Mouse (Mus musculus): Measurements from ENCODE around the gene Rnf17. TPM values are rescaled to one million over a fixed set of nuclear protein-coding genes. Genes with fewer than 3 reads are reported as not detected.

The Rnf17 gene
- total and polyA plus RNA-seq, 3 experiments: not detected

DNA sequence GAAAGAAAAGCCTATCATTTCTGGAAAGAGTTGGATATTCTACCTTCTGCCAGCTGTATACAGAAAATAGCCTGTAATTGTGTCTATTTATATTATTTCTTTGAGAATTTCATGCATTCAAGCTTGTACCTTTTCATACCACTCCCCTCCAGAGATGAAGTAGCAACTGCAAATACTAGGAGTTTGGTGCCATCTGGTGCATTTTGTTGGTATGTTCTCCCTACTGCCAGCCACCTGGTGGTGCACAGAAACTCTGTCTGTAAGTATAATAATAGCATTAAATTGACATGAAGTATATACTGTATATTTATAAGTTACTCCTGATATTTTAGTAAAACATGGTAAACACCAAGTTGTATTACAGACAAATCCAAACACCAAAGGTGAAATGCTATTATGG lies 4.4 kb upstream of the Rnf17 start:
- H3K9me3 ChIP-seq (replicated peaks; ENCODE audit: low read length): no peaks in the 10 kb centered on the region
- DNase-seq (ENCODE audit: extremely low read depth): peak; percentile 35
- in situ Hi-C loops (cut with MboI; ENCODE audit: low pct_ligation_motif_present, low pct_unique_long_range_greater_than_20kb, low sequenced_read_pairs): loop anchor here (25.0 kb wide), 1 partner anchor 389 kb away; the partner anchor contains the start of gene Pspc1

DNA sequence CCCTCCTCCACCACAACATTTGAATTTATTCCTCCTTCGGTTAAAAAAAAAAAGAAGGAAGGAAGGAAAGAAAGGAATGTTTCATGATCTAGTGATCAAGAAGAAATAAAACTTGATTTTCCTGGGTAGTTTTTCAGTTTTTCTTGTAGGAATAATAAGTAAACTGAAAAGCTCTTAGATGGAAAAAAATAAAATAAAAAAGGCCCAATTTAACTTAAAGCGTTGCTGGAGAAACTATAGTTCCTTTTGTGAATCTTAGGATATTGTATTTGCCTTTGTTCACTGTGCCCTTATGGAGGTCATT lies 643 bp downstream of the Rnf17 start:
- no peak overlapping the region for H3K9ac ChIP-seq (ENCODE audit: insufficient read depth, low read depth)
- H3K9me3 ChIP-seq (replicated peaks; ENCODE audit: low read length): no peaks in the 10 kb centered on the region
- H3K79me2 ChIP-seq (replicated peaks; ENCODE audit: control insufficient read depth, extremely low read depth, insufficient read depth, poor library complexity, severe bottlenecking): no peaks in the 10 kb centered on the region
- H3K4me1 ChIP-seq (ENCODE audit: control insufficient read depth in 1 of 2, insufficient read depth in 2 of 2): peaks cover 0 to 4% of the 10 kb centered on the region in 2 experiments; a peak in 1 of 4 replicates
- H3K27ac ChIP-seq (ENCODE audit: insufficient read depth, low read depth): no peak overlapping the region
- H3K4me3 ChIP-seq (replicated peaks in 1 of 3; ENCODE audit: low read depth in 2 of 3, low read length in 2 of 3, poor library complexity in 1 of 3): no peak overlapping the region
- TF ChIP-seq ZNF384 (IDR thresholded peaks at IDR 0.05; ENCODE audit: low read depth, low read length) (no peak), RCOR1 (conservative IDR thresholded peaks at IDR 0.05; ENCODE audit: low read depth, low read length) (no peak), UBTF (IDR thresholded peaks at IDR 0.05; ENCODE audit: low read depth, low read length) (no peak), ZMIZ1 (IDR thresholded peaks at IDR 0.05; ENCODE audit: low read depth, low read length) (no peak), KAT2A (IDR thresholded peaks at IDR 0.05; ENCODE audit: insufficient replicate concordance, low read length) (no peak), MAX (IDR thresholded peaks at IDR 0.05; ENCODE audit: low read length) (no peak), ELF1 (IDR thresholded peaks at IDR 0.05; ENCODE audit: low read depth, low read length) (no peak), NELFE (IDR thresholded peaks at IDR 0.05; ENCODE audit: low read depth, low read length) (no peak), IRF4 (IDR thresholded peaks at IDR 0.05; ENCODE audit: low read depth, low read length) (no peak), SIN3A (IDR thresholded peaks at IDR 0.05; ENCODE audit: low read length) (no peak), JUN (IDR thresholded peaks at IDR 0.05; ENCODE audit: insufficient read depth, low read depth, low read length) (no peak)
- no peaks in the 10 kb centered on the region for H3K27me3 ChIP-seq (replicated peaks)
- in situ Hi-C loops (cut with MboI; ENCODE audit: low pct_ligation_motif_present, low pct_unique_long_range_greater_than_20kb, low sequenced_read_pairs) (no loop called here), dilution Hi-C loops (cut with MboI; ENCODE audit: extremely low pct_ligation_motif_present, extremely low pct_unique_long_range_greater_than_20kb, low sequenced_read_pairs) (no loop called here)
- no peak overlapping the region for H3K4me2 ChIP-seq (ENCODE audit: insufficient read depth, low read depth, poor library complexity, severe bottlenecking)
- no peak for DNase-seq (ENCODE audit: extremely low read depth)
- no peaks in the 10 kb centered on the region for H3K36me3 ChIP-seq (replicated peaks in 1 of 2; ENCODE audit: control insufficient read depth in 1 of 2, insufficient read depth in 1 of 2, low read length in 1 of 2)

More for the DNA sequence above, 4.4 kb upstream of the Rnf17 start:
- Histone ChIP-seq H3K27ac (ENCODE audit: insufficient read depth, low read depth) (no peak overlapping the region), H3K27me3 (replicated peaks) (no peaks in the 10 kb centered on the region), H3K4me2 (ENCODE audit: insufficient read depth, low read depth, poor library complexity, severe bottlenecking) (no peak overlapping the region), H3K4me1 (ENCODE audit: control insufficient read depth in 1 of 2, insufficient read depth in 2 of 2) (peaks cover 0 to 4% of the 10 kb centered on the region in 2 experiments; a peak in 1 of 4 replicates), H3K79me2 (replicated peaks; ENCODE audit: control insufficient read depth, extremely low read depth, insufficient read depth, poor library complexity, severe bottlenecking) (no peaks in the 10 kb centered on the region), H3K36me3 (replicated peaks in 1 of 2; ENCODE audit: control insufficient read depth in 1 of 2, insufficient read depth in 1 of 2, low read length in 1 of 2) (no peaks in the 10 kb centered on the region), H3K4me3 (replicated peaks in 1 of 3; ENCODE audit: low read depth in 2 of 3, low read length in 2 of 3, poor library complexity in 1 of 3) (no peak overlapping the region), H3K9ac (ENCODE audit: insufficient read depth, low read depth) (no peak overlapping the region)
- TF ChIP-seq RAD21 (IDR thresholded peaks at IDR 0.05; ENCODE audit: low read depth, low read length) (peak; percentile 75), POLR2AphosphoS2 (IDR thresholded peaks at IDR 0.05; ENCODE audit: low read depth, low read length) (no peak), CTCF (conservative IDR thresholded peaks at IDR 0.05 in 1 of 2, IDR thresholded peaks at IDR 0.05 in 1 of 2; ENCODE audit: low read depth in 2 of 2, low read length in 2 of 2) (peak in 1 of 2 experiments; percentile 91; a peak in 3 of 4 replicates), SMC3 (IDR thresholded peaks at IDR 0.05; ENCODE audit: low read depth, low read length) (peak; percentile 74)
- dilution Hi-C loops (cut with MboI; ENCODE audit: extremely low pct_ligation_motif_present, extremely low pct_unique_long_range_greater_than_20kb, low sequenced_read_pairs): no loop called here

DNA sequence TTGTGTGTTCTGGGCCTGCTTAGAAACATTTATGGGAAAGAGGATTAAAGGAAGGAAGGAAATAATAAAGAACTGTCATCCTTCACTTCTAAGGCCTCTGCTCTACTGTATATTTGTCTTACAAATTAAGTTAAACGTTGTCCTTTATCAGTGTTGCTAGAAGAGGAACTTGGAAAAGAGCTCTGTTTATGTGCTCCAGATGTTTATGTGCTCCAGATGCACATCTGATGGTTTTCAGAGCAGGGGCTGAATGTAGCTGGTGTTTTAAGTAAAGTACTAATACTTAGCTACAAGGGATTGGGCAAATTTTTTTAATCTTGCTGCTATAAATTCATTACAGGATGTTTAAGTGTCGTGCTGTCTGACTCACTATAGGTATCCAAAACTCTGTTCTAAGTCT lies 59.7 kb downstream of the Rnf17 start:
- H3K36me3 ChIP-seq (replicated peaks in 1 of 2; ENCODE audit: control insufficient read depth in 1 of 2, insufficient read depth in 1 of 2, low read length in 1 of 2): no peaks in the 10 kb centered on the region
- TF ChIP-seq MAZ (IDR thresholded peaks at IDR 0.05; ENCODE audit: low read depth, low read length): no peak
- TF ChIP-seq SMC3 (IDR thresholded peaks at IDR 0.05; ENCODE audit: low read depth, low read length): no peak
- TF ChIP-seq SIN3A (IDR thresholded peaks at IDR 0.05; ENCODE audit: low read length): no peak
- no peak for TF ChIP-seq JUN (IDR thresholded peaks at IDR 0.05; ENCODE audit: insufficient read depth, low read depth, low read length)
- no peak for TF ChIP-seq IRF4 (IDR thresholded peaks at IDR 0.05; ENCODE audit: low read depth, low read length)
- TF ChIP-seq ZC3H11A (IDR thresholded peaks at IDR 0.05; ENCODE audit: low read depth, low read length): no peak
- TF ChIP-seq BHLHE40 (IDR thresholded peaks at IDR 0.05; ENCODE audit: low read depth, low read length): no peak
- no peak for TF ChIP-seq MAX (IDR thresholded peaks at IDR 0.05; ENCODE audit: low read length)
- TF ChIP-seq MEF2A (IDR thresholded peaks at IDR 0.05; ENCODE audit: borderline replicate concordance, low read depth, low read length): no peak
- TF ChIP-seq MYC (IDR thresholded peaks at IDR 0.05; ENCODE audit: low read depth, low read length): no peak
- no peak for TF ChIP-seq RCOR1 (conservative IDR thresholded peaks at IDR 0.05; ENCODE audit: low read depth, low read length)
- TF ChIP-seq RAD21 (IDR thresholded peaks at IDR 0.05; ENCODE audit: low read depth, low read length): no peak
- TF ChIP-seq HCFC1 (IDR thresholded peaks at IDR 0.05; ENCODE audit: low read depth, low read length): no peak
- no peak for TF ChIP-seq ELF1 (IDR thresholded peaks at IDR 0.05; ENCODE audit: low read depth, low read length)
- TF ChIP-seq CHD2 (IDR thresholded peaks at IDR 0.05; ENCODE audit: low read length): no peak
- no peak for TF ChIP-seq MXI1 (IDR thresholded peaks at IDR 0.05; ENCODE audit: low read depth, low read length)
- no peak for TF ChIP-seq CTCF (conservative IDR thresholded peaks at IDR 0.05 in 1 of 2, IDR thresholded peaks at IDR 0.05 in 1 of 2; ENCODE audit: low read depth in 2 of 2, low read length in 2 of 2)
- no peak for TF ChIP-seq JUND (conservative IDR thresholded peaks at IDR 0.05; ENCODE audit: low read depth, low read length)
- TF ChIP-seq POLR2AphosphoS2 (IDR thresholded peaks at IDR 0.05; ENCODE audit: low read depth, low read length): no peak
- no peak for TF ChIP-seq POLR2A (IDR thresholded peaks at IDR 0.05; ENCODE audit: low read depth, low read length)
- no peak overlapping the region for H3K4me3 ChIP-seq (replicated peaks in 1 of 3; ENCODE audit: low read depth in 2 of 3, low read length in 2 of 3, poor library complexity in 1 of 3)
- no peak overlapping the region for H3K27ac ChIP-seq (ENCODE audit: insufficient read depth, low read depth)
- no peaks in the 10 kb centered on the region for H3K27me3 ChIP-seq (replicated peaks)
- no peak overlapping the region for H3K4me2 ChIP-seq (ENCODE audit: insufficient read depth, low read depth, poor library complexity, severe bottlenecking)
- H3K9me3 ChIP-seq (replicated peaks; ENCODE audit: low read length): no peaks in the 10 kb centered on the region
- in situ Hi-C loops (cut with MboI; ENCODE audit: low pct_ligation_motif_present, low pct_unique_long_range_greater_than_20kb, low sequenced_read_pairs) (no loop called here), dilution Hi-C loops (cut with MboI; ENCODE audit: extremely low pct_ligation_motif_present, extremely low pct_unique_long_range_greater_than_20kb, low sequenced_read_pairs) (no loop called here)
- no peak for DNase-seq (ENCODE audit: extremely low read depth)
- no peaks in the 10 kb centered on the region for H3K4me1 ChIP-seq (ENCODE audit: control insufficient read depth in 1 of 2, insufficient read depth in 2 of 2)
- no peaks in the 10 kb centered on the region for H3K79me2 ChIP-seq (replicated peaks; ENCODE audit: control insufficient read depth, extremely low read depth, insufficient read depth, poor library complexity, severe bottlenecking)
- no peak overlapping the region for H3K9ac ChIP-seq (ENCODE audit: insufficient read depth, low read depth)

All from CH12.LX (cell line).